Mouse (Mus musculus): ENCODE data around the gene Ptbp3. TPM values are rescaled to one million over a fixed set of nuclear protein-coding genes. Genes with fewer than 3 reads are reported as not detected.
"Not testable (repeated sequence)": the region's sequence is repeated elsewhere in the genome, so short reads cannot be mapped to it uniquely, and the experiment has no call there.

Ptbp3 gene
- polyA plus RNA-seq, 1 experiment from 2014 or later: 39.9 TPM

DNA sequence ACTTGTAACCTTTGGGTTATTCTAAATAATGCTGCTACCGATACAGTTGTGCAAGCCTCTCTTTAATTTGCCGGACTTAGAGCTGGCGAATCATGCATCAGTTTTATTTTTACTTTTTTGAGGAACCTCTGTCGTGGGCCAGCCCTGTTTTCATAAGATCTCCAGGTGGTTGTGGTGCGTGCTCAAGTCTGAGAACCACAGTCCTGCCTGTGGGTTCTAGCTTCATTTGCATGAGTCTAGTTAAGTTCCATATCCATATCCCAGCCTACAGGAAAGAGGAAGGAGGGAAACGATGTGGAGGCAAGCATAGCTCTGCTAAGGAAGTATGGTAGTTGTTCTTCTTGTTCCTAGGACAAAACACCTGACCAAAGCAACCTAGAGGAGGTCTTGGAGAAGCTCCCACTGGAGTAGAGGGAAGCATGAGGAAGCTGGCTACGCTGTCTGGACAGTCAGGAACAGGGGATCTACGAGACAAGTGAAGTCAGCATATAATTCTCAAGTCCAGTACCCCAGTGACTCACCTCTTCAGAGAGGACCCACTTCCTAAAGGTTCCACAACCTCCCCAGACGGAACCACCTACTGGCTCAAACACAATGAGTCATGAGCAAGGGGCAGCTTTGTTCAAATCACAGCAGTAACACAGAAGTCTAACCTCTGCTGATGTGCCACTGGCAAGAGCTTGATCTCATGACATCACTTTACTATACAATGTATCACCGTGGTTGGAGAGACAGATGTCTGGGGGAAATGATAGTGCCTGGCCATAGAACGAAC, 26.2 kb upstream of the Ptbp3 start:
- 86% methylated on average over 11 of the region's 11 CpGs for WGBS
- H3K27me3 ChIP-seq: 0 out of 2 replicates have a peak, but pooled peaks cover 3% of the 10 kb centered on the region
- no peak for ATAC-seq (ENCODE audit: insufficient number of reproducible peaks, insufficient read depth, low FRiP score, low TSS enrichment, low read depth)

DNA sequence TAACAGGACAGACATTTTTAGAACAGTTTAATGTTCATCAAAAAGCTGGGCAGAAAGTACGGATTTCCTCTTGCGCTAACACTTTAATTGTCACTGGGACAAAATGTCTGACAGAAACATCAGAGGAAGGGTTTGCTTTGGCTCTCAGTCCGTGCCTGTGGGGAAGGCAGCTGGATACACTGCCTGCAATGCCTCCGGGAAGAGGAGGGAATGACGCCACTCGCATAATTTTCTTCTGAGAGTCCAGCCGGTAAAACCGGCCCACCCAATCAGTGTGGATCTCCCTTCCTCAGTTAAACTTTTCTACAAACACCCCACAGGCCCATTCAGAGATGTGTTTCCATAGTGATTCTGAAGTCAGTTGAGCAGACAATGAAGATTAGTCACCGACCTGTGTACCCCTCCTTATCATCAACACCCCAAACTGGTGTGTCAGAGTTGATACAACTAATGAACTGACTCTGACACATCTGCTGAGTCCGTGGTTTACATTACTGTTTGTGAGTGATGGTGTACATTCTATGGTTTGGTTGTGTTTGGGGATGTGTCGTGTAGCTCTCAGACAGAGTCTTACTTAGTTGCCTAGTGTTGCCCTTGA, 23.5 kb upstream of the Ptbp3 start:
- H3K27me3 ChIP-seq: no peaks in the 10 kb centered on the region
- 89% methylated on average over 11 of the region's 11 CpGs for WGBS

More for the DNA sequence above, 26.2 kb upstream of the Ptbp3 start:
- H3K4me3 ChIP-seq (replicated peaks): no peak overlapping the region
- no peaks in the 10 kb centered on the region for H3K36me3 ChIP-seq
- no peak overlapping the region for H3K27ac ChIP-seq
- H3K4me2 ChIP-seq: no peak overlapping the region
- H3K9ac ChIP-seq (replicated peaks): no peak overlapping the region
- H3K9me3 ChIP-seq: no peaks in the 10 kb centered on the region
- H3K4me1 ChIP-seq (replicated peaks): peaks cover 4% of the 10 kb centered on the region; the same call in 1 of the 2 replicates

DNA sequence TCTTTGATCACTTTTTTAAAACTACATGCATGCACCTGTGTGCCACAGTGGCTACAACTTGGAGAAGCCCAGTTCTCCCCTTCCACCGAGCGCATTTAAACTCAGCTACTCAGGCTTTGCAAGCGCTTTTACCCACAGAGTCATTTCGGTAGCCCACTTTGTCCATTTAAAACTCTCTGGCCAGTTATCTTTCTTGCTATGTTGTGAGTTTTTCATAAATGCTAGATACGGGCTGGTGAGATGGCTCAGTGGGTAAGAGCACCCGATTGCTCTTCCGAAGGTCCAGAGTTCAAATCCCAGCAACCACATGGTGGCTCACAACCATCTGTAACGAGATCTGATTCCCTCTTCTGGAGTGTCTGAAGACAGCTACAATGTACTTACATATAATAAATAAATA, 21.4 kb upstream of the Ptbp3 start:
- not testable (repeated sequence) for H3K4me3 ChIP-seq (replicated peaks); ATAC-seq (ENCODE audit: insufficient number of reproducible peaks, insufficient read depth, low FRiP score, low TSS enrichment, low read depth); H3K27me3 ChIP-seq; H3K4me1 ChIP-seq (replicated peaks); H3K36me3 ChIP-seq; H3K9me3 ChIP-seq; H3K27ac ChIP-seq; H3K9ac ChIP-seq (replicated peaks); H3K4me2 ChIP-seq
- WGBS: 91% methylated on average over 8 of the region's 8 CpGs

More for the DNA sequence above, 23.5 kb upstream of the Ptbp3 start:
- Histone ChIP-seq H3K4me1 (replicated peaks) (no peaks in the 10 kb centered on the region), H3K27ac (no peak overlapping the region), H3K36me3 (no peaks in the 10 kb centered on the region), H3K4me2 (no peak overlapping the region), H3K9me3 (no peaks in the 10 kb centered on the region), H3K9ac (replicated peaks) (no peak overlapping the region), H3K4me3 (replicated peaks) (no peak overlapping the region)
- ATAC-seq (ENCODE audit: insufficient number of reproducible peaks, insufficient read depth, low FRiP score, low TSS enrichment, low read depth): no peak

DNA sequence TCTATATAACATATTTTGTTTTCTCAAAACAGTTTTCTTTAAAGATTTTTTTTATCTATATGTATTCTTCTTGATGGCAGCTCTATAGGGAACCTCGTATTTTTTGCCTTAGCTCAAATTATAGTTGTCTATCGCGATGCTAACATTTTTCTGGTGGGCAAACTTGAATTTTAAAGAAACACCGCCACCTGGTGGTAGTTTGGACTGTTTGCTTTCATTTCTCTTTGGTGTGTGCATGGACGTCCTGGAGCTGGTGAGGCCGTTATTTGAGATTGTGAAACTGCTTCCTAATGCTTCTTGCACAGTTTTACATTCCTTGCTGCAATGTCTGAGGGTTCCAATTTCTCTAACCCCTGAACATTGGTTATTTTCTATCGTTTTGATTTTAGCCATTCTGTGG, 20.4 kb upstream of the Ptbp3 start:
- Histone ChIP-seq H3K4me1 (replicated peaks) (no peaks in the 10 kb centered on the region), H3K4me2 (no peak overlapping the region), H3K27me3 (no peaks in the 10 kb centered on the region), H3K27ac (no peak overlapping the region), H3K9ac (replicated peaks) (no peak overlapping the region), H3K4me3 (replicated peaks) (no peak overlapping the region), H3K36me3 (no peaks in the 10 kb centered on the region), H3K9me3 (0 out of 2 replicates have a peak, but pooled peaks cover 5% of the 10 kb centered on the region)
- 4% methylated on average over 7 of the region's 7 CpGs for WGBS
- ATAC-seq (ENCODE audit: insufficient number of reproducible peaks, insufficient read depth, low FRiP score, low TSS enrichment, low read depth): no peak

DNA sequence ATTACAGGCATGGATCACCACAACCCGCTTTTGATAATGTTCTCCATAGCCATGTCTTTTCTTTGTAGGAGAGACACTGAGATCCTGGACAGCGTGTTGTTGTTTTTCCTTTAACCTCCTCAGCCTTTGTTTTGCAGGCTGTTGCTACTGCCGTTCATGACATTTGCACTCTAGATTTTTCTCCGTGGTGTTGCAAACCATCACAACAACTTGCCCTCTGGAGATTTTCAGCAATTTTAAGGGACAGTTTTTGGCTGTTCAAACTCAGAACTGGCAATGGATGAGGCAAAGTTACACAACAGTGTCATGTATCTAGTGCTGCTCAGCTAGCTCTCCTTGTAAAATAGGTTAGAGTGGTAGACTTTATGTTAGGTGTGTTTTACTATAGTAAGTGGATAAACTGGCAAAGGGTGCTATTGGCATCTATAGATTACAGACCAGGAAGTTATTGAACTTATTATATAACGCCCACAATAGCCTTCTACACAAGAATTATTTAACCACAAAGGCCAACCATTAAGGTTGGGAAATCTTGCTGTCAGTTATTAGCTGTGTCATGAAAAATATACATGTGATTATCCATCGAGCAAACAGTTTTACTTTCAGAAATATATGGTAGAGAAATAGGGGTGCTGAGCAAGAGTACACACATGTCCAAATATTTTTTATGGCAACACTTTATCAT, 18.6 kb upstream of the Ptbp3 start:
- H3K4me2 ChIP-seq: no peak overlapping the region
- no peaks in the 10 kb centered on the region for H3K36me3 ChIP-seq
- 0 out of 2 replicates have a peak, but pooled peaks cover 5% of the 10 kb centered on the region for H3K9me3 ChIP-seq
- H3K27ac ChIP-seq: no peak overlapping the region
- no peaks in the 10 kb centered on the region for H3K4me1 ChIP-seq (replicated peaks)
- WGBS: 82% methylated on average over 6 of the region's 6 CpGs
- no peak overlapping the region for H3K4me3 ChIP-seq (replicated peaks)
- no peaks in the 10 kb centered on the region for H3K27me3 ChIP-seq
- no peak overlapping the region for H3K9ac ChIP-seq (replicated peaks)
- ATAC-seq (ENCODE audit: insufficient number of reproducible peaks, insufficient read depth, low FRiP score, low TSS enrichment, low read depth): no peak

DNA sequence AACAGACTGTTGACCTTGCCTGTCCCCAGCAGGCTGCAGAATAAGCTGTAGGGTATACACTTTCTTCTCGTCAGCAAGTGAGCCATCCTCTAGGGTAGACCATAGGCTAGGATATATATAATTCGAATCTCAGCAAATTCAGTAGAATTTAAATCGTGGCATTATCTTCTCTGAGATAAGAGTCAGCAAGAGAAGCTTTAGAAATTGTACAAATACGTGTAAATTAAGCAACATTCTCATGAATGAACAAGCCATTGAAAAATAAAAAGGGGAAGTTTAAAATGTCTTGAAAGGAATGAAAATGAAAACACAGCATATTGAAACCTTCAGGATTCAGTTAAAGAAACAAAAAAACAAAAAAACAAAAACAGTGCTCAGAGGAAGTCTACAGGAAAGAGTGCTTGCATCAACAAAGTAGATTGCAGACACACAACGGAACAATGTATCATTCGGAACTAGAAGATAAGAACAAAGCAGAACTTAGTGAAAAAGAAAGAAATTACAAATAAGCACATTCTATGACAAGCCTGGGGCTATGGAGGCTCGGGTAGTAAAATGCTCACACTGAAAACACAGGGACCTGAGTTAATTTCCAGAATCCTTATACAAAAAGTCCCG, 16.5 kb upstream of the Ptbp3 start:
- ATAC-seq (ENCODE audit: insufficient number of reproducible peaks, insufficient read depth, low FRiP score, low TSS enrichment, low read depth): no peak
- no peak overlapping the region for H3K4me2 ChIP-seq
- no peak overlapping the region for H3K4me3 ChIP-seq (replicated peaks)
- no peaks in the 10 kb centered on the region for H3K36me3 ChIP-seq
- 80% methylated on average over 8 of the region's 8 CpGs for WGBS
- H3K9ac ChIP-seq (replicated peaks): no peak overlapping the region
- no peak overlapping the region for H3K27ac ChIP-seq
- H3K27me3 ChIP-seq: no peaks in the 10 kb centered on the region
- H3K4me1 ChIP-seq (replicated peaks): no peaks in the 10 kb centered on the region
- 0 out of 2 replicates have a peak, but pooled peaks cover 5% of the 10 kb centered on the region for H3K9me3 ChIP-seq

DNA sequence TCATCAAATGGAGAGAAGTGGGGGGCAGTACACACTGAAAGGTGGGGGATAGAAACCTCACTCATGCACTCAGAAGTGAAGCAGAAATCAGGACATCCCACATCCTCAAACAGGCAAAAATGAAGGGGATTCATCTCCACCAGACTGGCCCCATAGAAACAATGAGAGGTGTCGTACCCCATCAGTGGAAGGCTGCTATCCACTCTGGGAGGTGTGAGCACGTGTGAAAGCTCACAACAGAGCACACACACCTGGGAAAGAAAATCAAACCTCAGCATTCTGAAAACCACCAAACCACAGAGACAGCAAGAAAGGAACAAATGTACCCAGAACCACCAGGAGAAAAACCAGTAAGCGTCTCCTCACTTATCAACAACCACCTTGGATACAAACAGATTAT, 15.0 kb upstream of the Ptbp3 start:
- no peak for ATAC-seq (ENCODE audit: insufficient number of reproducible peaks, insufficient read depth, low FRiP score, low TSS enrichment, low read depth)

DNA sequence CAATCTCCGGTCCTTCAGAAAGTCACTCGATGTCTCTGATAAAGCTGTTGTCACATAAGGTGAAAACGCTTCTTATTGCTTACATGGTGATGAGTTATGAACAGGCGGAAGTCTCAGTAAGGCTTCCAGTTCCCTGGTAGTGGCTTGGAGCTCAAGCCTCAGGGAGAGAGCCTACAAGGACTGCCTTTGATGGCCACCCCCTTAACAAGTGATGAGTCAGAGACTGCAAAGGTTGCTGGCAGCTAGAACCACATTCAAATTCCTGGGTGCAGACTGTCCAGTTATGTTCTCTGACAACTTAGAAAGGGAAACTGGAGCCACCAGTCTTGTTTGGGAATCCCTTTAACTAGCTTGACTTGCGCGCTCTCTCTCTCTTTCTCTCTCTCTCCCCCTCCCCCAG, 11.0 kb upstream of the Ptbp3 start:
- no peaks in the 10 kb centered on the region for H3K4me1 ChIP-seq (replicated peaks)
- WGBS: 95% methylated on average over 6 of the region's 6 CpGs

More for the DNA sequence above, 15.0 kb upstream of the Ptbp3 start:
- Histone ChIP-seq H3K27me3 (no peaks in the 10 kb centered on the region), H3K4me1 (replicated peaks) (no peaks in the 10 kb centered on the region), H3K4me3 (replicated peaks) (no peak overlapping the region), H3K4me2 (no peak overlapping the region), H3K9ac (replicated peaks) (no peak overlapping the region), H3K36me3 (no peaks in the 10 kb centered on the region), H3K9me3 (0 out of 2 replicates have a peak, but pooled peaks cover 5% of the 10 kb centered on the region), H3K27ac (no peak overlapping the region)
- WGBS: 77% methylated on average over 3 of the region's 3 CpGs

DNA sequence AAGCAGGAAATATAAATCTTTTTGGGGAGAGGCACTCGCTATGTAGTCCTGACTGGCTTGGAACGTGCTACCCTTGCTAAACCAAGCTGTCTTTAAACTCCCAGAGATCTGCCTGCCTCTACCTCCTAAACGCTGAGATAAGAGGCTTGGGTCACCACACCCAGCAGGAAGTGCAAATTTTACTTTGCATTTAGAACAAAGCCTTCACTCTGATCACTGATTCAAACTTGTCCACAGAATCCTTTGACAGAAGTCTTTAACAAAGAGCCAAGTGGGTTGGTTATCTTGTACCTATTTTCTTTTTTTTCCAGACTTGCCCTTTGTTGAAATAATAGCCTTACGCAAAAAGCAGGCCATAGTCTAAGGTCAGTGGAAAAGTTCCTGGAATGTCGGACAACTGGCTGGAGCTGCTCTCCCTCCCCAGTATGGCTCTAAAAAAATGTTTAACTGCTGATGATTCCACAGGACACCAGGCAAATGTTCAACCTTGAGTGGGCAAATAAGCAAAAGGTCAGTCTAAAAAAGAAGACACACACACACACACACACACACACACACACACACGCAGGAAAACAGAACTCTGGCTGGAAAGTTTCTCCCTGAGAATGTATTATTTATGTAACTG, 9.0 kb upstream of the Ptbp3 start:
- no peaks in the 10 kb centered on the region for H3K4me1 ChIP-seq (replicated peaks)
- no peak overlapping the region for H3K4me3 ChIP-seq (replicated peaks)
- no peak for ATAC-seq (ENCODE audit: insufficient number of reproducible peaks, insufficient read depth, low FRiP score, low TSS enrichment, low read depth)
- H3K9ac ChIP-seq (replicated peaks): no peak overlapping the region
- H3K27ac ChIP-seq: no peak overlapping the region
- no peaks in the 10 kb centered on the region for H3K9me3 ChIP-seq
- no peak overlapping the region for H3K4me2 ChIP-seq
- no peaks in the 10 kb centered on the region for H3K27me3 ChIP-seq
- WGBS: 80% methylated on average over 6 of the region's 6 CpGs
- no peaks in the 10 kb centered on the region for H3K36me3 ChIP-seq

More for the DNA sequence above, 11.0 kb upstream of the Ptbp3 start:
- H3K4me2 ChIP-seq: no peak overlapping the region
- no peak overlapping the region for H3K9ac ChIP-seq (replicated peaks)
- H3K4me3 ChIP-seq (replicated peaks): no peak overlapping the region
- no peaks in the 10 kb centered on the region for H3K9me3 ChIP-seq
- H3K27me3 ChIP-seq: no peaks in the 10 kb centered on the region
- H3K27ac ChIP-seq: no peak overlapping the region
- no peak for ATAC-seq (ENCODE audit: insufficient number of reproducible peaks, insufficient read depth, low FRiP score, low TSS enrichment, low read depth)
- H3K36me3 ChIP-seq: no peaks in the 10 kb centered on the region

DNA sequence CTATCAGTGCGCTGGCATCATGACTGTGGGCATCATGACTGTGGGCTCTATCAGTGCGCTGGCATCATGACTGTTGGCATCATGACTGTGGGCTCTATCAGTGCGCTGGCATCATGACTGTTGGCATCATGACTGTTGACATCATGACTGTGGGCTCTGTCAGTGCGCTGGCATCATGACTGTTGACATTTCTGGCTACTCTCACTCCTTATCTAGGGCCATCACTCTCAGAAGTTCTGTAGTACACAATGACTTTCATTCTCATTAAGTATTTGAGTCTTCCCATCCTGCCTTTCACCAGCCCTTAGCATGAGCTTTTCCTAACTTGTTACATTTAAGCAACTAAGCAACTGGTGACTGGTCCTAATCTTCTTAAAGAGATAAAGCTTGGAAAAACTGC, 8.2 kb upstream of the Ptbp3 start:
- H3K4me3 ChIP-seq (replicated peaks); H3K36me3 ChIP-seq; H3K4me1 ChIP-seq (replicated peaks); H3K9me3 ChIP-seq; H3K27me3 ChIP-seq; ATAC-seq (ENCODE audit: insufficient number of reproducible peaks, insufficient read depth, low FRiP score, low TSS enrichment, low read depth); H3K27ac ChIP-seq; H3K9ac ChIP-seq (replicated peaks); H3K4me2 ChIP-seq: not testable (repeated sequence)
- 92% methylated on average over 4 of the region's 4 CpGs for WGBS

DNA sequence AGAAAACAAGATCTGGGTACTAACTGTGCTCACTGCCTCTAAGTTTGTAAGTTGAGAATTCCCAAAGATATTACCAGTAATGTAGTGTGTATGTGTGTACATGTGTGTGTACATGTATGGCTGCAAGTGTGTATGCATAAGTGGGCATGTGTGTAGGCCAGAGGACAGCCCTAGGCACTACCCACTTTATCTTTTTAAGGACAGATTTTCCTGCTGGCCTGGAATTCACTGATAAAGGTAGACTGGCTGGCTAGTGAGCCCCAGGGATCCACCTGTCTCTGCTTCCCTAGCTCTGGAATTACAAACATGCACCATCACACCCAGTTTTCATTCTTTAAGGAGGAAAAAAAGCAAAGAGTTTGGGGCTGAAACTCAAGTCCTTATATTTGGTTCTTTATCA, 6.0 kb upstream of the Ptbp3 start:
- Histone ChIP-seq H3K4me3 (replicated peaks) (no peak overlapping the region), H3K27me3 (no peaks in the 10 kb centered on the region), H3K36me3 (no peaks in the 10 kb centered on the region), H3K27ac (no peak overlapping the region), H3K9ac (replicated peaks) (no peak overlapping the region), H3K4me1 (replicated peaks) (no peaks in the 10 kb centered on the region), H3K9me3 (no peaks in the 10 kb centered on the region), H3K4me2 (no peak overlapping the region)
- no peak for ATAC-seq (ENCODE audit: insufficient number of reproducible peaks, insufficient read depth, low FRiP score, low TSS enrichment, low read depth)

All from limb, embryonic 12.5 days (tissue).